Mouse (Mus musculus) midbrain, postnatal 0 days (tissue): ENCODE results near the gene Tbc1d16. TPM values are rescaled to one million over a fixed set of nuclear protein-coding genes. Genes with fewer than 3 reads are reported as not detected.

Experiments
- ATAC-seq: fragments of 200-750 bp; cut with Nextera tagmentation; 2 replicates; pipeline ENCODE4 v1.8.0; 2017; ENCODE audit warnings: moderate number of reproducible peaks, mild to moderate bottlenecking, moderate TSS enrichment, moderate library complexity; ENCODE audit not compliant: low FRiP score
- DNase-seq: peaks from one replicate; pipeline ENCODE4 v3.0.0-alpha.2; 2015; ENCODE audit warnings: low spot score
- H3K27ac ChIP-seq: fragments of 300-500 bp; sonication (generic); 2 replicates; pipeline ENCODE4 v1.5.1; 2014; ENCODE audit warnings: low read depth, mild to moderate bottlenecking, low read length, mixed read lengths
- H3K27me3 ChIP-seq: fragments of 300-500 bp; sonication (generic); 2 replicates; pipeline ENCODE4 v1.6.1; 2014; ENCODE audit warnings: low read length, control low read depth, mixed read lengths; ENCODE audit not compliant: insufficient read depth
- H3K36me3 ChIP-seq: fragments of 300-500 bp; sonication (generic); 2 replicates; pipeline ENCODE4 v1.6.1; 2014; ENCODE audit warnings: low read length, control low read depth, mixed read lengths; ENCODE audit not compliant: insufficient read depth
- H3K4me1 ChIP-seq: fragments of 300-500 bp; sonication (generic); 2 replicates; pipeline ENCODE4 v1.6.1; 2014; ENCODE audit warnings: mild to moderate bottlenecking, control low read depth, antibody characterized with exemption, low read length, mixed read lengths; ENCODE audit not compliant: insufficient read depth
- H3K4me2 ChIP-seq: fragments of 300-500 bp; sonication (generic); 2 replicates; pipeline ENCODE4 v1.6.1; 2014; ENCODE audit warnings: low read depth, mild to moderate bottlenecking, low read length, mixed read lengths; ENCODE audit not compliant: poor library complexity, severe bottlenecking
- H3K4me3 ChIP-seq: fragments of 300-500 bp; sonication (generic); 2 replicates; pipeline ENCODE4 v1.5.1; 2014; ENCODE audit warnings: low read depth, mild to moderate bottlenecking, low read length, moderate library complexity
- H3K9ac ChIP-seq: fragments of 300-500 bp; sonication (generic); replicated peaks from 2 replicates; pipeline ENCODE4 v1.6.1; 2014; ENCODE audit warnings: mild to moderate bottlenecking, low read length, moderate library complexity, mixed read lengths; ENCODE audit not compliant: poor library complexity, severe bottlenecking
- H3K9me3 ChIP-seq: fragments of 300-500 bp; sonication (generic); 2 replicates; pipeline ENCODE4 v1.6.1; 2016; ENCODE audit warnings: low read length, control low read depth
- CTCF ChIP-seq: IDR thresholded peaks from 2 replicates; pipeline ENCODE4 v1.5.1; 2016; ENCODE audit warnings: antibody characterized with exemption, mild to moderate bottlenecking
- WGBS: fragments of 180-500 bp; shearing (Covaris S2); extraction: QIAGEN DNeasy Blood & Tissue Kit; methylation state at CpG from one replicate; pipeline ENCODE4 v1.1.7; 2014; 5-methylcytosine and 5-hydroxymethylcytosine counted together
- microRNA-seq: library from miRNA; unstranded; fragments of <30 nt; microRNA quantifications from one replicate; pipeline ENCODE4, GENCODE M21; 2016; ENCODE audit warnings: borderline number of aligned reads
- polyA plus RNA-seq: library from polyadenylated mRNA; unstranded; fragments of >200 nt; fragmentation: Nextera tagmentation; extraction: Ambion mirVana; gene quantifications from 2 replicates; pipeline ENCODE4 v1.2.1, GENCODE M21; 2015
- total RNA-seq: library from RNA; depleted of rRNA; stranded (reverse); fragments of >200 nt; gene quantifications from 2 replicates; pipeline ENCODE4 v1.2.3, GENCODE M21; 2014; rRNA removed

Gene Tbc1d16
- total and polyA plus RNA-seq, 2 experiments from 2014 or later, result 43.5 to 152 TPM

DNA sequence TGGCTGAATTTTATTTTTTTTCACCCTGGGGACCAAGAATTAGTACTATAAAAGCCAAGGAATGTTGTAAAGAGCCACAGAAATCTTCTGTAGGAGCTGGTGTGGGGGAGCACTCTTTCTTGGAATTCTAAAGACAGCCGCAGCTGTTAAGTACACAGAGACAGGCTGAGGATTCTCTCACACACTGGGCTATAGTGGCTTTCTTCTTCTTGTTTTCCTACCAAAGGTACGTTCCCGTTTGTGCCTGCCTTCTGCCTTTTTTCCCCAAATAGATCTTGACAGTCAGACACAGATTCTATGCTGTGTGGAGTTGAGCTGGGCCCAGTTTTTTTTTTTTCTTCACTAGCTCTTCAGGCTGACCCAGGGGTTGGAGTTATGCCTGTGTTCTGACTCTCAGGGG lies 132.9 kb downstream of the Tbc1d16 start:
- Histone ChIP-seq H3K27me3 (no peaks in the 10 kb centered on the region), H3K4me3 (no peak overlapping the region), H3K4me1 (no peaks in the 10 kb centered on the region), H3K27ac (peak overlapping the region; percentile 18; the same call in 1 of the 2 replicates), H3K4me2 (no peak overlapping the region), H3K36me3 (no peaks in the 10 kb centered on the region), H3K9me3 (no peaks in the 10 kb centered on the region), H3K9ac (no peak overlapping the region)
- 45% methylated on average over 3 of the region's 3 CpGs for WGBS
- no peak for TF ChIP-seq CTCF
- no peak for DNase-seq
- no peak for ATAC-seq

GRCm38 (mm10) chr11:119093322-119093721 lies 135.0 kb downstream of the Tbc1d16 start:
- Histone ChIP-seq H3K9ac (no peak overlapping the region), H3K9me3 (no peaks in the 10 kb centered on the region), H3K27me3 (peaks cover 6% of the 10 kb centered on the region; the same call in 1 of the 2 replicates), H3K4me2 (no peak overlapping the region), H3K4me3 (no peak overlapping the region), H3K36me3 (no peaks in the 10 kb centered on the region), H3K4me1 (peaks cover 5% of the 10 kb centered on the region; the same call in 1 of the 2 replicates), H3K27ac (no peak overlapping the region)
- ATAC-seq (no peak), DNase-seq (no peak)
- WGBS, result 88% methylated on average over 1 of the region's 1 CpGs
- TF ChIP-seq CTCF, result no peak

Small RNA genes lying within 50 kb of the gene (microRNA-seq; reads per million reads assigned to microRNA genes)
- 3.0 reads per million for gene Mir6934

Other genes with a start within 250 kb of the Tbc1d16 start
- gene Enpp7, start 240.3 kb downstream of the Tbc1d16 start, total RNA-seq, result not detected in 2 replicates
- not detected in 2 replicates for gene Enpp7, start 240.3 kb downstream of the Tbc1d16 start, polyA plus RNA-seq
- 9.6 and 10.6 TPM in 2 replicates for gene Cbx2, start 205.5 kb downstream of the Tbc1d16 start, total RNA-seq
- gene Cbx2, start 205.5 kb downstream of the Tbc1d16 start, polyA plus RNA-seq, result 5.6 and 6.7 TPM in 2 replicates
- gene Cbx8, start 187.5 kb downstream of the Tbc1d16 start, total RNA-seq, result 14.9 and 15.5 TPM in 2 replicates
- gene Cbx8, start 187.5 kb downstream of the Tbc1d16 start, polyA plus RNA-seq, result 6.8 and 7.6 TPM in 2 replicates
- gene Cbx4, start 142.3 kb downstream of the Tbc1d16 start, total RNA-seq, result 48.6 and 53.4 TPM in 2 replicates
- 30.5 TPM in 2 replicates for gene Cbx4, start 142.3 kb downstream of the Tbc1d16 start, polyA plus RNA-seq
- gene Ccdc40, start 73 bp upstream of the Tbc1d16 start, total RNA-seq, result 13.3 and 22.7 TPM in 2 replicates
- 10.3 and 13.3 TPM in 2 replicates for gene Ccdc40, start 73 bp upstream of the Tbc1d16 start, polyA plus RNA-seq
- gene Gaa, start 39.4 kb upstream of the Tbc1d16 start, total RNA-seq, result 186 and 222 TPM in 2 replicates
- gene Gaa, start 39.4 kb upstream of the Tbc1d16 start, polyA plus RNA-seq, result 154 and 158 TPM in 2 replicates
- 132 and 169 TPM in 2 replicates for gene Eif4a3, start 71.6 kb upstream of the Tbc1d16 start, total RNA-seq
- gene Eif4a3, start 71.6 kb upstream of the Tbc1d16 start, polyA plus RNA-seq, result 229 and 237 TPM in 2 replicates
- 0.77 and 1.8 TPM in 2 replicates for gene Card14, start 79.3 kb upstream of the Tbc1d16 start, total RNA-seq
- 0.59 and 0.67 TPM in 2 replicates for gene Card14, start 79.3 kb upstream of the Tbc1d16 start, polyA plus RNA-seq
- 5.4 and 7.3 TPM in 2 replicates for gene Sgsh, start 127.0 kb upstream of the Tbc1d16 start, total RNA-seq
- 5.2 and 5.4 TPM in 2 replicates for gene Sgsh, start 127.0 kb upstream of the Tbc1d16 start, polyA plus RNA-seq
- 8.3 and 9.0 TPM in 2 replicates for gene Slc26a11, start 127.1 kb upstream of the Tbc1d16 start, total RNA-seq
- 7.0 and 7.6 TPM in 2 replicates for gene Slc26a11, start 127.1 kb upstream of the Tbc1d16 start, polyA plus RNA-seq
- gene Rnf213, start 164.6 kb upstream of the Tbc1d16 start, total RNA-seq, result 6.9 and 9.0 TPM in 2 replicates
- 0.64 and 0.74 TPM in 2 replicates for gene Rnf213, start 164.6 kb upstream of the Tbc1d16 start, polyA plus RNA-seq